Mouse (Mus musculus): ENCODE data around the gene Ncs1. TPM values are rescaled to one million over a fixed set of nuclear protein-coding genes. Genes with fewer than 3 reads are reported as not detected.

Gene Ncs1
- under 1 TPM in 1 of 2 experiments, not detected in 1; 0.24 TPM for total RNA-seq (2023)

GRCm38 (mm10) chr2:31245491-31246141 is at the start of gene Ncs1:
Gene Ncs1 (plus strand): TSS chr2:31245823.

GRCm38 (mm10) chr2:31314007-31314465 is 68.4 kb downstream of the Ncs1 start, which contains the start of gene Hmcn2:
Gene Hmcn2 (plus strand): TSS chr2:31314415.

Other genes starting within 250 kb of the Ncs1 start
- gene Fnbp1, start 103.8 kb upstream of the Ncs1 start, total RNA-seq (2023): 100 to 1,000 TPM; 123 to 126 TPM
- 10 to 100 TPM; 51.9 to 54.3 TPM for gene Gpr107, start 93.5 kb upstream of the Ncs1 start, total RNA-seq (2023)
- gene Hmcn2, start 68.6 kb downstream of the Ncs1 start, total RNA-seq (2023): under 1 TPM; 0.44 to 0.90 TPM
- 10 to 100 TPM; 73.8 to 86.5 TPM for gene Ass1, start 224.4 kb downstream of the Ncs1 start, total RNA-seq (2023)

Data from neutrophil, adult 83 days (primary cell).